Mouse (Mus musculus): ENCODE data around the gene Cpne7. TPM values are rescaled to one million over a fixed set of nuclear protein-coding genes. Genes with fewer than 3 reads are reported as not detected.

Gene Cpne7
- polyA plus RNA-seq, 1 experiment from 2014 or later = 0.94 TPM

DNA sequence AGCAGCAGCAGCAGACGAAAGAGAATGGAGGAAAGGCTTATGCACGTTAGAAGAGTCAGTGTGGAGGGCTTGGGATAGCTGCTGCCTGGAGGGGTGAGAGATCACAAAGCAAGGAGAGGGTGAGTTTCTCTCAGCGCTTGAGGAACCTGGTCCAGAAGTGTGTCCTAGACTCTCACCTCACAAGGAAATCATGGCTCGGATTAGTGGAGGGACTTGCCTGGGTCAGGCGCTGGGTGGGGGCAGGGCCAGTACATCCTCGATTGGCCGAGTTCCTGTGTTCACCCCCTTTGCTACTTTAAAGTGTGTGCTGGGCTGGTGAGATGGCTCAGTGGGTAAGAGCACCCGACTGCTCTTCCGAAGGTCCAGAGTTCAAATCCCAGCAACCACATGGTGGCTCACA is 18.6 kb downstream of the Cpne7 start:
- 36% methylated on average over 9 of the region's 9 CpGs for whole genome bisulfite sequencing
- no peak overlapping the region for H3K27ac ChIP-seq (ENCODE audit: low read length)
- H3K4me2 ChIP-seq (replicated peaks; ENCODE audit: low read depth, low read length) = no peak overlapping the region
- no peaks in the 10 kb centered on the region for H3K27me3 ChIP-seq (replicated peaks; ENCODE audit: insufficient read depth, low read length)
- no peak for TF ChIP-seq EP300 (IDR thresholded peaks at IDR 0.05)
- TF ChIP-seq CTCF (IDR thresholded peaks at IDR 0.05) = no peak
- no peak for ATAC-seq
- H3K4me1 ChIP-seq (ENCODE audit: insufficient read depth, low read depth, low read length) = no peaks in the 10 kb centered on the region
- H3K9ac ChIP-seq (replicated peaks; ENCODE audit: low read depth) = no peak overlapping the region
- no peaks in the 10 kb centered on the region for H3K9me3 ChIP-seq (ENCODE audit: low read length)
- DNase-seq (ENCODE audit: low spot score) = no peak
- no peaks in the 10 kb centered on the region for H3K36me3 ChIP-seq (ENCODE audit: insufficient read depth, low read length)
- H3K4me3 ChIP-seq (ENCODE audit: low read depth, low read length) = no peak overlapping the region

DNA sequence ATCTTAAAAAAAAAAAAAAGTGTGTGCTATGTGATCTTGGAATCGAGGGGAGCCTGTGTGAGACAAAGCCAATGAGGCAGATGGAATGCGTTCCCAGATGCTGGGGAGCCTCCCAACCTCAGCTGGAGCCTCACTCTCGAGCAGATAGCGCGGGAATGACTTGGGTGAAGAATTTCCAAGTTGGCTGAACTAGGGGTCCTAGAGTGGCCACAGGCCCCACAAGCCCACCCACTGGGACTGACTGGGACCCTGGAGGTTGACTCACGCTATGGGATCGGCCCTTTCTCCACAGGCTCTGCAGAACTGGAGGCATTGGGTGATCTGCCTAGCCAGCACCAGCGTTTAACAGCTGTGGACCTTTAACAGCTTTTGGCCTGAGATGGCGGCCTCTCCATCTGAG is 19.1 kb downstream of the Cpne7 start:
- no peaks in the 10 kb centered on the region for H3K36me3 ChIP-seq (ENCODE audit: insufficient read depth, low read length)
- H3K27me3 ChIP-seq (replicated peaks; ENCODE audit: insufficient read depth, low read length) = no peaks in the 10 kb centered on the region
- no peak for DNase-seq (ENCODE audit: low spot score)
- WGBS = 70% methylated on average over 9 of the region's 9 CpGs
- no peaks in the 10 kb centered on the region for H3K4me1 ChIP-seq (ENCODE audit: insufficient read depth, low read depth, low read length)
- H3K27ac ChIP-seq (ENCODE audit: low read length) = no peak overlapping the region
- no peak overlapping the region for H3K9ac ChIP-seq (replicated peaks; ENCODE audit: low read depth)
- no peak for ATAC-seq
- H3K4me2 ChIP-seq (replicated peaks; ENCODE audit: low read depth, low read length) = no peak overlapping the region
- no peak for TF ChIP-seq EP300 (IDR thresholded peaks at IDR 0.05)
- no peak for TF ChIP-seq CTCF (IDR thresholded peaks at IDR 0.05)
- H3K4me3 ChIP-seq (ENCODE audit: low read depth, low read length) = no peak overlapping the region
- H3K9me3 ChIP-seq (ENCODE audit: low read length) = no peaks in the 10 kb centered on the region

DNA sequence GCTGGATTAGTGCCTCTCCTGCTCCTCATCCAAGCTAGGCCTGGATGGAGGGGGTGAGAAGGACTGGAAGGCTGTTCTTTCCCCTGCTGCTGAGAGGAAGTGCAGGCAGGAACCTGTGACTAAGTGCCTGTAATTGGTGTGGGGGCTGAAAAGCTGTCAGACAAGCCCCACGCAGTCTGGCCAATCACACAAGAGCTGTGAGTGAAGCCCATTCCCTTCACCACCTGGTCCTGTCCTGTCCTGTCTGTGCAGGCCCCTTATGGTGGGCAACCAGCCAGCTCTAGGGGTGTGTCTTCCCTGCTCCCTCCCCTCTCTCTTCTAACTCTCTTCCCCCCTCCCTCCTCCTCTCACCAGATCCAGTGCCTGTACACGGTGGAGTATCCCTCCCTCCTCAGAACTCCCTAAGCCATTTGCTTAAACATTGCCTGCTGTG is 20.5 kb downstream of the Cpne7 start:
- Histone ChIP-seq H3K4me2 (replicated peaks; ENCODE audit: low read depth, low read length) (no peak overlapping the region), H3K27ac (ENCODE audit: low read length) (peak overlapping the region; percentile 35; the same call in 1 of the 2 replicates)
- ATAC-seq = peak; percentile 47

DNA sequence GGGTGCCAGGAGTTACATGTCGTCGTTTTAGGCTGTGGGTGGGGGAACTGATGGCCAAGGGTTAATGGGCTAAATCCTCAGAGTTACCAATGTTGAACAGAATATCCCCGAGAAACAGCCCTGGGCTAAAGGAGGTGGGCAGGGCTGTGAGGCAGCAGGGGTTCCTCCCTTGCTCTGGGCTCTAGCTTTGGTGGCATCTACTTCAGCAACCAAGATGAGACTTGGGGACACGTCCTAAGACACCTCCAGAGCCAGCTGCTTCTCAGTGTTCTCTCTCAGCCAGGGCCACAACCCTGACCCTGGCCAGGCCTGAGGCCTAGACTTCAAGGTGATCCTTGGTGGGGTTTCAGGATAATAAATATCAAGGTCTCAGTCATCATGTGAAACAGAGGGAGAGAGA is 21.6 kb downstream of the Cpne7 start:
- 0 out of 2 replicates have a peak, but pooled peaks cover 2% of the 10 kb centered on the region for H3K4me1 ChIP-seq (ENCODE audit: insufficient read depth, low read depth, low read length)
- H3K4me3 ChIP-seq (ENCODE audit: low read depth, low read length) = no peak overlapping the region
- DNase-seq (ENCODE audit: low spot score) = no peak
- TF ChIP-seq EP300 (IDR thresholded peaks at IDR 0.05) (no peak), CTCF (IDR thresholded peaks at IDR 0.05) (no peak)
- no peak for ATAC-seq
- no peaks in the 10 kb centered on the region for H3K27me3 ChIP-seq (replicated peaks; ENCODE audit: insufficient read depth, low read length)
- WGBS = 64% methylated on average over 4 of the region's 4 CpGs
- H3K27ac ChIP-seq (ENCODE audit: low read length) = no peak overlapping the region
- H3K9me3 ChIP-seq (ENCODE audit: low read length) = no peaks in the 10 kb centered on the region
- H3K4me2 ChIP-seq (replicated peaks; ENCODE audit: low read depth, low read length) = no peak overlapping the region
- H3K9ac ChIP-seq (replicated peaks; ENCODE audit: low read depth) = no peak overlapping the region
- H3K36me3 ChIP-seq (ENCODE audit: insufficient read depth, low read length) = no peaks in the 10 kb centered on the region

More for the DNA sequence above, 20.5 kb downstream of the Cpne7 start:
- no peak overlapping the region for H3K4me3 ChIP-seq (ENCODE audit: low read depth, low read length)
- H3K4me1 ChIP-seq (ENCODE audit: insufficient read depth, low read depth, low read length) = 0 out of 2 replicates have a peak, but pooled peaks cover 2% of the 10 kb centered on the region
- no peaks in the 10 kb centered on the region for H3K9me3 ChIP-seq (ENCODE audit: low read length)
- DNase-seq (ENCODE audit: low spot score) = peak; percentile 81
- TF ChIP-seq CTCF (IDR thresholded peaks at IDR 0.05) (no peak), EP300 (IDR thresholded peaks at IDR 0.05) (no peak)
- no peaks in the 10 kb centered on the region for H3K27me3 ChIP-seq (replicated peaks; ENCODE audit: insufficient read depth, low read length)
- no peak overlapping the region for H3K9ac ChIP-seq (replicated peaks; ENCODE audit: low read depth)
- WGBS = 0% methylated on average over 2 of the region's 2 CpGs
- no peaks in the 10 kb centered on the region for H3K36me3 ChIP-seq (ENCODE audit: insufficient read depth, low read length)

DNA sequence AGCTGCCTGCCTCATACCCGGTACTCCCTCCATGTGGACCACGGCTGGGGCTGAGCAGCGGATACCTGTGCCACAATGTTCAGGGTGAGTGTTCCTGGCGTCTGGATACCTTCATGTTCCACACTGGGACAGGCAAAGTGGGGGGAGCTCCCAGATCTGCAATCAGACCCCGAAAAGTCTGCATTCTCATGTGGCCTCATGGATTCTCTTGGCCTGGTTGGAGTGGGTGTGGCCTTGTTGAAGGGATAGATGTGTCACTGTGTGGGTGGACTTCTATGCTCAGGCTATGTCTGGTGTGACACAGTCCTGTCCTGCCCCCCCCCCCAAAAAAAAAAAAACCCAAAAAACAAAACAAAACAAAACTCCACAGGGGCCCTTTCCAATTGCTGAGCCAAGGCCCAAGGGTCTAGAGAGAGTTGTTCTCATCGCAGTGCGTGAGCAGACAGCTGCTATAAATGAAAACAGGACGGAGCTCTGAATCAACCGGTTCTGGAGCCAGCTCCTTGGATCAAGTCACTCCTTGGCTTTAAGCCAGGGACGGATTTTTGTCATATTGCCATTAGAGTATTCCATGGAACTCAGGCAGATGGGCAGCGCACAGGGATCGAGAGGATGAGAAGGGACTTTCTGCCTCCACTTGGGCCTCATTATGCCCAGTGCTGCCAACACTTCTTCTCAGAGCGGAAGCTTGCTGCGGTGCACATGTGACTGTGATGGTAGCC is 24.7 kb downstream of the Cpne7 start:
- ATAC-seq = peak; percentile 77
- Histone ChIP-seq H3K4me2 (replicated peaks; ENCODE audit: low read depth, low read length) (no peak overlapping the region), H3K4me3 (ENCODE audit: low read depth, low read length) (no peak overlapping the region), H3K9me3 (ENCODE audit: low read length) (no peaks in the 10 kb centered on the region), H3K9ac (replicated peaks; ENCODE audit: low read depth) (no peak overlapping the region), H3K27ac (ENCODE audit: low read length) (peak overlapping the region; percentile 81), H3K4me1 (ENCODE audit: insufficient read depth, low read depth, low read length) (0 out of 2 replicates have a peak, but pooled peaks cover 2% of the 10 kb centered on the region), H3K27me3 (replicated peaks; ENCODE audit: insufficient read depth, low read length) (no peaks in the 10 kb centered on the region), H3K36me3 (ENCODE audit: insufficient read depth, low read length) (no peaks in the 10 kb centered on the region)
- 49% methylated on average over 14 of the region's 14 CpGs for whole genome bisulfite sequencing
- peak; percentile 75 for TF ChIP-seq EP300 (IDR thresholded peaks at IDR 0.05)
- no peak for TF ChIP-seq CTCF (IDR thresholded peaks at IDR 0.05)
- DNase-seq (ENCODE audit: low spot score) = peak; percentile 92

DNA sequence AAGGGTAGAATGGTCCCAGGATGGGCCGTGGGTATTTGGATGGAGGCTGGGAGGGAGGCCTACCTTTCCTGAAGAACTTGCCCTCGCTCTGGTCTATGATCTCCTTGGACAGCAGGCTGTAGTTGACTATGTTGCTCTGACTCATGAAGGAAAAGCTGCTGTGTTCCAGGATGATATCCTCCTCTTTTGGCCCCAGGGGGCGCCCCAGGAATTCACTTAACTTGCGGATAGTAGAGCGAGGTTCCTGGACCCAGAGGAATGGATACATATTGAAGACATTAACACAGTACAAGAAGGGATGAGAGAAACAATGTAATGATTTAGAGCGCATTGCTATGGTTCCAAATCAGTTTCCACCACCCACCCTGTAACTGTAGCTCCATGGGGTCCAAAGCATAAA is 28.1 kb downstream of the Cpne7 start:
- H3K4me2 ChIP-seq (replicated peaks; ENCODE audit: low read depth, low read length) = no peak overlapping the region
- H3K4me1 ChIP-seq (ENCODE audit: insufficient read depth, low read depth, low read length) = 0 out of 2 replicates have a peak, but pooled peaks cover 2% of the 10 kb centered on the region
- no peak overlapping the region for H3K27ac ChIP-seq (ENCODE audit: low read length)
- H3K27me3 ChIP-seq (replicated peaks; ENCODE audit: insufficient read depth, low read length) = no peaks in the 10 kb centered on the region
- peak; percentile 27 for ATAC-seq
- H3K4me3 ChIP-seq (ENCODE audit: low read depth, low read length) = no peak overlapping the region
- 46% methylated on average over 6 of the region's 6 CpGs for WGBS
- H3K9ac ChIP-seq (replicated peaks; ENCODE audit: low read depth) = no peak overlapping the region
- no peaks in the 10 kb centered on the region for H3K36me3 ChIP-seq (ENCODE audit: insufficient read depth, low read length)
- no peaks in the 10 kb centered on the region for H3K9me3 ChIP-seq (ENCODE audit: low read length)
- DNase-seq (ENCODE audit: low spot score) = peak; percentile 86
- peak; percentile 76 for TF ChIP-seq CTCF (IDR thresholded peaks at IDR 0.05)
- TF ChIP-seq EP300 (IDR thresholded peaks at IDR 0.05) = no peak

All from lung, postnatal 0 days (tissue).